22 mouse cellular contexts compared by ENCODE assay signal in genomic region chr8:22004750-22005522, GRCm38 (mm10). TPM values are rescaled to one million over a fixed set of nuclear protein-coding genes. Genes with fewer than 3 reads are reported as not detected.
A peak's percentile ranks its signal among the peaks of the same experiment; 100 is the strongest.
DNase-seq lines count a peak whose midpoint lies in the region; ATAC-seq lines count a peak whose summit lies in the region.
"Had no signal": no experiment of that assay in that cellular context is flagged by ENCODE, and none has a peak within 500 bp of the region (broad histone marks: within the 10 kb centered on the region; RNA-seq: fewer than 3 reads in every experiment).

No protein-coding gene starts in this region.

- H3K9ac ChIP-seq in hindbrain, embryonic 16.5 days (ENCODE audit: low read depth, low read length), result no peak overlapping the region
- H3K9ac ChIP-seq in hindbrain, embryonic 13.5 days, result no peak overlapping the region
- H3K9ac ChIP-seq in midbrain, embryonic 11.5 days (ENCODE audit: low read length), result no peak overlapping the region
- no peak overlapping the region for H3K9ac ChIP-seq in midbrain, embryonic 15.5 days
- H3K9ac ChIP-seq in liver, embryonic 13.5 days, result no peak overlapping the region
- H3K9ac ChIP-seq: embryonic facial prominence, embryonic 12.5 days; forebrain, postnatal 0 days; heart, embryonic 15.5 days; hindbrain, embryonic 14.5 days had no signal

- H3K27ac ChIP-seq in hindbrain, embryonic 16.5 days (ENCODE audit: low read depth, low read length), result no peak overlapping the region
- no peak overlapping the region for H3K27ac ChIP-seq in hindbrain, embryonic 13.5 days
- no peak overlapping the region for H3K27ac ChIP-seq in midbrain, embryonic 11.5 days (ENCODE audit: low read depth, low read length)
- H3K27ac ChIP-seq in midbrain, embryonic 15.5 days, result no peak overlapping the region
- H3K27ac ChIP-seq in liver, embryonic 13.5 days, result no peak overlapping the region
- H3K27ac ChIP-seq: embryonic facial prominence, embryonic 12.5 days; heart, adult 2 months; heart, embryonic 15.5 days; hindbrain, embryonic 14.5 days had no signal

- 0 out of 2 replicates have a peak, but pooled peaks have one; percentile 30 for ATAC-seq in hindbrain, embryonic 16.5 days
- no peak for ATAC-seq in hindbrain, embryonic 13.5 days (ENCODE audit: low FRiP score)
- ATAC-seq in midbrain, embryonic 11.5 days (ENCODE audit: low FRiP score), result peak; percentile 55
- no peak for ATAC-seq in midbrain, embryonic 15.5 days (replicated peaks)
- ATAC-seq in liver, embryonic 13.5 days (ENCODE audit: low read depth), result peak; percentile 55; the same call in 1 of the 2 replicates
- ATAC-seq: forebrain, postnatal 0 days; Patski had no signal

- no peak for DNase-seq in midbrain, embryonic 11.5 days (ENCODE audit: low spot score, missing footprints)
- DNase-seq in R1 (ENCODE audit: low read depth, low spot score), result peak; percentile 26
- no peak for DNase-seq in liver, embryonic 13.5 days
- no peak for DNase-seq in spleen, adult 12 weeks (ENCODE audit: low spot score)
- DNase-seq: adrenal gland, adult 8-10 months; adrenal gland, postnatal 36 days; cerebellum, adult 2 months; cerebellum, postnatal 10 days; forebrain, postnatal 0 days; gastrocnemius, postnatal 14 days; heart, adult 2 months; heart, postnatal 14 days had no signal

- H3K9me3 ChIP-seq in hindbrain, embryonic 16.5 days (ENCODE audit: control insufficient read depth, low read length), result no peaks in the 10 kb centered on the region
- H3K9me3 ChIP-seq in hindbrain, embryonic 13.5 days, result no peaks in the 10 kb centered on the region
- H3K9me3 ChIP-seq in midbrain, embryonic 11.5 days (ENCODE audit: control insufficient read depth, low read length), result no peaks in the 10 kb centered on the region
- H3K9me3 ChIP-seq in midbrain, embryonic 15.5 days, result no peaks in the 10 kb centered on the region
- no peaks in the 10 kb centered on the region for H3K9me3 ChIP-seq in liver, embryonic 13.5 days (replicated peaks)
- H3K9me3 ChIP-seq: embryonic facial prominence, embryonic 12.5 days; heart, embryonic 15.5 days had no signal

- H3K4me3 ChIP-seq in hindbrain, embryonic 16.5 days (ENCODE audit: low read length), result no peak overlapping the region
- H3K4me3 ChIP-seq in hindbrain, embryonic 13.5 days, result no peak overlapping the region
- no peak overlapping the region for H3K4me3 ChIP-seq in midbrain, embryonic 11.5 days (ENCODE audit: low read depth, low read length)
- no peak overlapping the region for H3K4me3 ChIP-seq in midbrain, embryonic 15.5 days
- no peak overlapping the region for H3K4me3 ChIP-seq in liver, embryonic 13.5 days (replicated peaks)
- H3K4me3 ChIP-seq: embryonic facial prominence, embryonic 12.5 days; heart, adult 2 months; heart, embryonic 15.5 days had no signal

- no peaks in the 10 kb centered on the region for H3K4me1 ChIP-seq in hindbrain, embryonic 16.5 days (ENCODE audit: control insufficient read depth, insufficient read depth, low read depth, low read length)
- no peaks in the 10 kb centered on the region for H3K4me1 ChIP-seq in hindbrain, embryonic 13.5 days (replicated peaks)
- H3K4me1 ChIP-seq in midbrain, embryonic 11.5 days (ENCODE audit: control insufficient read depth, insufficient read depth, low read length), result no peaks in the 10 kb centered on the region
- H3K4me1 ChIP-seq in midbrain, embryonic 15.5 days, result no peaks in the 10 kb centered on the region
- H3K4me1 ChIP-seq in liver, embryonic 13.5 days (replicated peaks), result no peaks in the 10 kb centered on the region
- H3K4me1 ChIP-seq: embryonic facial prominence, embryonic 12.5 days; heart, embryonic 15.5 days had no signal

- no peak overlapping the region for H3K4me2 ChIP-seq in hindbrain, embryonic 16.5 days (ENCODE audit: low read length)
- H3K4me2 ChIP-seq in hindbrain, embryonic 13.5 days, result no peak overlapping the region
- H3K4me2 ChIP-seq in midbrain, embryonic 11.5 days, result no peak overlapping the region
- H3K4me2 ChIP-seq in midbrain, embryonic 15.5 days, result no peak overlapping the region
- no peak overlapping the region for H3K4me2 ChIP-seq in liver, embryonic 13.5 days
- H3K4me2 ChIP-seq: embryonic facial prominence, embryonic 12.5 days; heart, embryonic 11.5 days; heart, embryonic 15.5 days; hindbrain, embryonic 14.5 days had no signal

- H3K36me3 ChIP-seq in hindbrain, embryonic 16.5 days (ENCODE audit: control insufficient read depth, insufficient read depth, low read length), result no peaks in the 10 kb centered on the region
- H3K36me3 ChIP-seq in hindbrain, embryonic 13.5 days, result no peaks in the 10 kb centered on the region
- no peaks in the 10 kb centered on the region for H3K36me3 ChIP-seq in midbrain, embryonic 11.5 days (ENCODE audit: control insufficient read depth, insufficient read depth, low read length)
- H3K36me3 ChIP-seq in midbrain, embryonic 15.5 days (replicated peaks), result no peaks in the 10 kb centered on the region
- peaks cover 87% of the 10 kb centered on the region for H3K36me3 ChIP-seq in liver, embryonic 13.5 days
- H3K36me3 ChIP-seq: embryonic facial prominence, embryonic 12.5 days; heart, embryonic 15.5 days had no signal

- no peaks in the 10 kb centered on the region for H3K27me3 ChIP-seq in hindbrain, embryonic 16.5 days (replicated peaks; ENCODE audit: control insufficient read depth, insufficient read depth, low read length)
- H3K27me3 ChIP-seq in hindbrain, embryonic 13.5 days, result no peaks in the 10 kb centered on the region
- H3K27me3 ChIP-seq in midbrain, embryonic 11.5 days (ENCODE audit: control insufficient read depth, insufficient read depth, low read length), result no peaks in the 10 kb centered on the region
- H3K27me3 ChIP-seq in midbrain, embryonic 15.5 days (replicated peaks), result no peaks in the 10 kb centered on the region
- H3K27me3 ChIP-seq in liver, embryonic 13.5 days, result no peaks in the 10 kb centered on the region
- H3K27me3 ChIP-seq: embryonic facial prominence, embryonic 12.5 days; heart, embryonic 15.5 days had no signal

- 83% methylated on average over 14 of the region's 14 CpGs for WGBS in hindbrain, embryonic 16.5 days
- 90% methylated on average over 14 of the region's 14 CpGs for WGBS in hindbrain, embryonic 13.5 days
- WGBS in midbrain, embryonic 11.5 days, result 86% methylated on average over 14 of the region's 14 CpGs
- WGBS in midbrain, embryonic 15.5 days, result 83% methylated on average over 14 of the region's 14 CpGs
- 75% methylated on average over 14 of the region's 14 CpGs for WGBS in liver, embryonic 13.5 days (ENCODE audit: insufficient replicate concordance)

RNA-seq across cellular contexts. Expression of gene Ccdc70, which starts 35.4 kb away (rescaled TPM):
- not detected in 2 replicates for polyA plus RNA-seq in hindbrain, embryonic 16.5 days (2015; fragmentation: Nextera tagmentation; extraction: Ambion mirVana)
- not detected in 2 replicates for polyA plus RNA-seq in hindbrain, embryonic 13.5 days (2015; fragmentation: Nextera tagmentation; extraction: Ambion mirVana)
- polyA plus RNA-seq in midbrain, embryonic 11.5 days (2014; fragmentation: Nextera tagmentation; extraction: Ambion mirVana), result not detected in 2 replicates
- not detected in 2 replicates for polyA plus RNA-seq in midbrain, embryonic 15.5 days (2015; fragmentation: Nextera tagmentation; extraction: Ambion mirVana)
- polyA plus RNA-seq in liver, embryonic 13.5 days (2015; fragmentation: Nextera tagmentation; extraction: Ambion mirVana), result not detected in 2 replicates
- polyA plus RNA-seq: cerebellum, adult 2 months; embryonic facial prominence, embryonic 12.5 days; forebrain, embryonic 11.5 days; forebrain, postnatal 0 days; gonadal fat pad, adult 2 months; heart, adult 2 months; heart, embryonic 11.5 days; heart, embryonic 15.5 days; hindbrain, embryonic 14.5 days; Patski had no signal

RNA-seq across cellular contexts. Expression of gene Fam90a1a, which starts 46.4 kb away (rescaled TPM):
- not detected in 2 replicates for polyA plus RNA-seq in hindbrain, embryonic 16.5 days (2015; fragmentation: Nextera tagmentation; extraction: Ambion mirVana)
- polyA plus RNA-seq in hindbrain, embryonic 13.5 days (2015; fragmentation: Nextera tagmentation; extraction: Ambion mirVana), result not detected in 2 replicates
- not detected in 2 replicates for polyA plus RNA-seq in midbrain, embryonic 11.5 days (2014; fragmentation: Nextera tagmentation; extraction: Ambion mirVana)
- polyA plus RNA-seq in midbrain, embryonic 15.5 days (2015; fragmentation: Nextera tagmentation; extraction: Ambion mirVana), result not detected in 2 replicates
- polyA plus RNA-seq in liver, embryonic 13.5 days (2015; fragmentation: Nextera tagmentation; extraction: Ambion mirVana), result not detected in 2 replicates
- polyA plus RNA-seq: cerebellum, adult 2 months; embryonic facial prominence, embryonic 12.5 days; forebrain, embryonic 11.5 days; forebrain, postnatal 0 days; heart, adult 2 months; heart, embryonic 11.5 days; heart, embryonic 15.5 days; hindbrain, embryonic 14.5 days; Patski had no signal

RNA-seq across cellular contexts. Expression of gene Atp7b, which starts 55.2 kb away (rescaled TPM):
- 1.8 and 1.9 TPM in 2 replicates for polyA plus RNA-seq in hindbrain, embryonic 16.5 days (2015; fragmentation: Nextera tagmentation; extraction: Ambion mirVana)
- polyA plus RNA-seq in hindbrain, embryonic 13.5 days (2015; fragmentation: Nextera tagmentation; extraction: Ambion mirVana), result 1.6 and 1.7 TPM in 2 replicates
- polyA plus RNA-seq in midbrain, embryonic 11.5 days (2014; fragmentation: Nextera tagmentation; extraction: Ambion mirVana), result 1.8 and 2.0 TPM in 2 replicates
- polyA plus RNA-seq in midbrain, embryonic 15.5 days (2015; fragmentation: Nextera tagmentation; extraction: Ambion mirVana), result 1.5 and 1.6 TPM in 2 replicates
- polyA plus RNA-seq in liver, embryonic 13.5 days (2015; fragmentation: Nextera tagmentation; extraction: Ambion mirVana), result 10.4 and 13.0 TPM in 2 replicates

RNA-seq across cellular contexts. Expression of gene Alg11, which starts 55.6 kb away (rescaled TPM):
- 40.9 and 42.4 TPM in 2 replicates for polyA plus RNA-seq in hindbrain, embryonic 16.5 days (2015; fragmentation: Nextera tagmentation; extraction: Ambion mirVana)
- polyA plus RNA-seq in hindbrain, embryonic 13.5 days (2015; fragmentation: Nextera tagmentation; extraction: Ambion mirVana), result 33.8 and 37.2 TPM in 2 replicates
- polyA plus RNA-seq in midbrain, embryonic 11.5 days (2014; fragmentation: Nextera tagmentation; extraction: Ambion mirVana), result 32.5 and 35.9 TPM in 2 replicates
- polyA plus RNA-seq in midbrain, embryonic 15.5 days (2015; fragmentation: Nextera tagmentation; extraction: Ambion mirVana), result 37.8 and 43.2 TPM in 2 replicates
- polyA plus RNA-seq in liver, embryonic 13.5 days (2015; fragmentation: Nextera tagmentation; extraction: Ambion mirVana), result 9.9 and 13.1 TPM in 2 replicates

RNA-seq across cellular contexts. Expression of gene Defb13, which starts 58.4 kb away (rescaled TPM):
- polyA plus RNA-seq in hindbrain, embryonic 16.5 days (2015; fragmentation: Nextera tagmentation; extraction: Ambion mirVana), result not detected in 2 replicates
- polyA plus RNA-seq in hindbrain, embryonic 13.5 days (2015; fragmentation: Nextera tagmentation; extraction: Ambion mirVana), result not detected in 2 replicates
- not detected in 2 replicates for polyA plus RNA-seq in midbrain, embryonic 11.5 days (2014; fragmentation: Nextera tagmentation; extraction: Ambion mirVana)
- not detected in 2 replicates for polyA plus RNA-seq in midbrain, embryonic 15.5 days (2015; fragmentation: Nextera tagmentation; extraction: Ambion mirVana)
- not detected in 2 replicates for polyA plus RNA-seq in liver, embryonic 13.5 days (2015; fragmentation: Nextera tagmentation; extraction: Ambion mirVana)
- polyA plus RNA-seq: cerebellum, adult 2 months; embryonic facial prominence, embryonic 12.5 days; forebrain, embryonic 11.5 days; forebrain, postnatal 0 days; heart, adult 2 months; heart, embryonic 11.5 days; heart, embryonic 15.5 days; hindbrain, embryonic 14.5 days; Patski had no signal

Comparison
In these comparisons a context has a peak if more than half of its experiments do, and no peak if none do; other contexts are left out.
1. ATAC-seq: peak in hindbrain, embryonic 16.5 days (single experiment), midbrain, embryonic 11.5 days (single experiment) and liver, embryonic 13.5 days (single experiment); none in hindbrain, embryonic 13.5 days (single experiment) and midbrain, embryonic 15.5 days (single experiment).